Mouse (Mus musculus) CH12.LX (cell line): Measurements from ENCODE around the gene Cfap97d2.

ENCODE experiments used
- CHD1 ChIP-seq: IDR thresholded peaks from 2 replicates; pipeline ENCODE4 v1.6.1; 2012; ENCODE audit warnings: low read depth, low read length, improper control_type of control experiment, inconsistent platforms
- EP300 ChIP-seq: IDR thresholded peaks from 2 replicates; pipeline ENCODE4 v1.6.1; 2011; ENCODE audit warnings: low read length, improper control_type of control experiment
- JUND ChIP-seq: conservative IDR thresholded peaks from 2 replicates; pipeline ENCODE4 v1.6.1; 2011; ENCODE audit warnings: low read depth, low read length, improper control_type of control experiment
- MAFK ChIP-seq: IDR thresholded peaks from 2 replicates; pipeline ENCODE4 v1.6.1; 2011; ENCODE audit warnings: low read length, improper control_type of control experiment; ENCODE audit not compliant: insufficient replicate concordance
- MAX ChIP-seq: IDR thresholded peaks from 2 replicates; pipeline ENCODE4 v1.6.1; 2011; ENCODE audit warnings: low read length, improper control_type of control experiment
- MYC ChIP-seq: IDR thresholded peaks from 2 replicates; pipeline ENCODE4 v1.6.1; 2011; ENCODE audit warnings: low read depth, mild to moderate bottlenecking, improper control_type of control experiment, low read length
- POLR2A ChIP-seq: IDR thresholded peaks from 2 replicates; pipeline ENCODE4 v1.6.1; 2011; ENCODE audit warnings: low read depth, mild to moderate bottlenecking, improper control_type of control experiment, low read length

- TF ChIP-seq POLR2A (no peak), MAX (no peak), MYC (no peak), CHD1 (no peak), JUND (no peak), EP300 (no peak), MAFK (no peak)
Observed at GRCm38 (mm10) chr8:13660323-13660722, 45.4 kb upstream of the Cfap97d2 start.
